Comparison of ENCODE assay signal across 12 mouse cellular contexts in genomic region chr2:106790329-106790701, GRCm38 (mm10).
DNase-seq lines count a peak whose midpoint lies in the region; ATAC-seq and TF ChIP-seq lines count a peak whose summit lies in the region.
"Had no signal": no experiment of that assay in that cellular context is flagged by ENCODE, and none has a peak within 500 bp of the region (broad histone marks: within the 10 kb centered on the region; RNA-seq: fewer than 3 reads in every experiment).

No protein-coding gene starts in this region.

- no peaks in the 10 kb centered on the region for H3K9me3 ChIP-seq in liver, embryonic 12.5 days (replicated peaks)
- H3K9me3 ChIP-seq in embryonic facial prominence, embryonic 15.5 days (replicated peaks), result no peaks in the 10 kb centered on the region

- H3K27me3 ChIP-seq in liver, adult 2 months (ENCODE audit: control insufficient read depth, insufficient read depth, low read length), result no peaks in the 10 kb centered on the region
- no peaks in the 10 kb centered on the region for H3K27me3 ChIP-seq in liver, embryonic 12.5 days (replicated peaks)
- H3K27me3 ChIP-seq in embryonic facial prominence, embryonic 15.5 days, result no peaks in the 10 kb centered on the region
- H3K27me3 ChIP-seq: megakaryocyte, embryonic 14.5 days had no signal

- H3K4me1 ChIP-seq in liver, adult 2 months (ENCODE audit: control insufficient read depth, insufficient read depth, low read length), result no peaks in the 10 kb centered on the region
- peaks cover 9% of the 10 kb centered on the region; the same call in 1 of the 2 replicates for H3K4me1 ChIP-seq in liver, embryonic 12.5 days
- H3K4me1 ChIP-seq in embryonic facial prominence, embryonic 15.5 days, result peaks cover 25% of the 10 kb centered on the region
- H3K4me1 ChIP-seq: megakaryocyte, embryonic 14.5 days had no signal

- no peak overlapping the region for H3K9ac ChIP-seq in liver, adult 2 months (ENCODE audit: low read depth, low read length)
- no peak overlapping the region for H3K9ac ChIP-seq in liver, embryonic 12.5 days
- no peak overlapping the region for H3K9ac ChIP-seq in embryonic facial prominence, embryonic 15.5 days

- H3K36me3 ChIP-seq in liver, adult 2 months (ENCODE audit: control insufficient read depth, insufficient read depth, low read length), result no peaks in the 10 kb centered on the region
- no peaks in the 10 kb centered on the region for H3K36me3 ChIP-seq in liver, embryonic 12.5 days
- no peaks in the 10 kb centered on the region for H3K36me3 ChIP-seq in embryonic facial prominence, embryonic 15.5 days

- TF ChIP-seq POLR2A in liver, adult 2 months (IDR thresholded peaks at IDR 0.05; ENCODE audit: extremely low read depth, insufficient read depth, low read length), result no peak

- H3K4me2 ChIP-seq in liver, embryonic 12.5 days, result no peak overlapping the region
- no peak overlapping the region for H3K4me2 ChIP-seq in embryonic facial prominence, embryonic 15.5 days (replicated peaks)

- DNase-seq in liver, adult 2 months (ENCODE audit: extremely low read depth, low read depth, low spot score), result peak; percentile 13
- DNase-seq in kidney, postnatal 14 days, result peak; percentile 81
- DNase-seq in lung, postnatal 36 days, result peak; percentile 9
- DNase-seq in layer of hippocampus, postnatal 10 days (ENCODE audit: low spot score in 2 of 2), result no peak
- no peak for DNase-seq in adrenal gland, postnatal 10 days
- DNase-seq: cerebellum, adult 8-10 months; gastrocnemius, postnatal 10 days had no signal

- H3K79me2 ChIP-seq in liver, adult 2 months (ENCODE audit: control insufficient read depth, insufficient read depth, low read length), result no peaks in the 10 kb centered on the region

- 14% methylated on average over 3 of the region's 3 CpGs for WGBS in liver, adult 2 months
- WGBS in liver, embryonic 12.5 days (ENCODE audit: insufficient replicate concordance), result 72% methylated on average over 3 of the region's 3 CpGs
- WGBS in embryonic facial prominence, embryonic 15.5 days, result 51% methylated on average over 3 of the region's 3 CpGs

- H3K27ac ChIP-seq in liver, adult 2 months (replicated peaks; ENCODE audit: insufficient read depth, low read depth, low read length), result no peak overlapping the region
- no peak overlapping the region for H3K27ac ChIP-seq in liver, embryonic 12.5 days
- H3K27ac ChIP-seq in embryonic facial prominence, embryonic 15.5 days (replicated peaks), result peak overlapping the region; percentile 56; the same call in 1 of the 2 replicates
- H3K27ac ChIP-seq: left cerebral cortex, adult 2 months had no signal

- no peak for ATAC-seq in liver, embryonic 12.5 days
- no peak for ATAC-seq in embryonic facial prominence, embryonic 15.5 days (ENCODE audit: insufficient number of reproducible peaks, low FRiP score, low TSS enrichment, low read depth)

- H3K4me3 ChIP-seq in liver, adult 2 months (ENCODE audit: insufficient read depth, low read depth, low read length), result no peak overlapping the region
- H3K4me3 ChIP-seq in liver, embryonic 12.5 days, result no peak overlapping the region
- no peak overlapping the region for H3K4me3 ChIP-seq in embryonic facial prominence, embryonic 15.5 days (replicated peaks)
- H3K4me3 ChIP-seq: erythroblast, embryonic 14.5 days; left cerebral cortex, adult 2 months; megakaryocyte, embryonic 14.5 days had no signal

- TF ChIP-seq CTCF in liver, adult 2 months (IDR thresholded peaks at IDR 0.05; ENCODE audit: low read depth, low read length), result no peak

Comparison
In these comparisons a context has a peak if more than half of its experiments do, and no peak if none do; other contexts are left out.
1. DNase-seq: peak in liver, adult 2 months (single experiment), kidney, postnatal 14 days (single experiment) and lung, postnatal 36 days (single experiment); none in layer of hippocampus, postnatal 10 days (0 of 2) and adrenal gland, postnatal 10 days (single experiment).